Mouse (Mus musculus) MEL (cell line): ENCODE results near the gene Tmem115.

ENCODE experiments used
- CTCF ChIP-seq, 3 experiments: IDR thresholded peaks in 2 of 3; conservative IDR thresholded peaks in 1 of 3; 2 replicates each; pipeline ENCODE4 v1.5.1; 2011 to 2012; ENCODE audit warnings: low read length in 3 of 3, low read depth in 2 of 3, mild to moderate bottlenecking in 2 of 3, improper control_type of control experiment in 1 of 3, inconsistent platforms in 1 of 3, mixed read lengths in 1 of 3, moderate library complexity in 1 of 3; ENCODE audit not compliant: control insufficient read depth in 1 of 3, insufficient read depth in 1 of 3, poor library complexity in 1 of 3, severe bottlenecking in 1 of 3
- EP300 ChIP-seq, 2 experiments: IDR thresholded peaks; 2 replicates each; pipeline ENCODE4 v1.6.1; 2011; ENCODE audit warnings: improper control_type of control experiment in 2 of 2, low read length in 2 of 2, low read depth in 1 of 2, mild to moderate bottlenecking in 1 of 2
- ETS1 ChIP-seq: IDR thresholded peaks from 2 replicates; pipeline ENCODE4 v1.6.1; 2012; ENCODE audit warnings: low read depth, mild to moderate bottlenecking, inconsistent platforms, low read length, improper control_type of control experiment, moderate library complexity
- GATA1 ChIP-seq: IDR thresholded peaks from 2 replicates; pipeline ENCODE4 v1.6.1; 2011; ENCODE audit warnings: low read depth, low read length, improper control_type of control experiment
- POLR2A ChIP-seq, 2 experiments: IDR thresholded peaks; 2 replicates each; pipeline ENCODE4 v1.6.1; 2011 to 2012; ENCODE audit warnings: low read length in 2 of 2, mild to moderate bottlenecking in 2 of 2, control low read depth in 1 of 2, improper control_type of control experiment in 1 of 2, low read depth in 1 of 2, moderate library complexity in 1 of 2; ENCODE audit not compliant: control insufficient read depth in 1 of 2, insufficient read depth in 1 of 2, poor library complexity in 1 of 2
- ZKSCAN1 ChIP-seq: IDR thresholded peaks from 2 replicates; pipeline ENCODE4 v1.6.1; 2012; ENCODE audit warnings: low read depth, mild to moderate bottlenecking, inconsistent platforms, low read length, improper control_type of control experiment, moderate library complexity

GRCm38 (mm10) chr9:107568331-107569261 lies 34.9 kb downstream of the Tmem115 start:
- TF ChIP-seq ETS1 (0 out of 2 replicates have a peak, but pooled peaks have one; percentile 9), CTCF (IDR thresholded peaks at IDR 0.05 in 2 of 3, conservative IDR thresholded peaks at IDR 0.05 in 1 of 3; ENCODE audit: control insufficient read depth in 1 of 3, insufficient read depth in 1 of 3, low read depth in 2 of 3, low read length in 3 of 3, poor library complexity in 1 of 3, severe bottlenecking in 1 of 3) (no peak), GATA1 (no peak), EP300 (IDR thresholded peaks at IDR 0.05; ENCODE audit: low read depth in 1 of 2, low read length in 2 of 2) (no peak), POLR2A (IDR thresholded peaks at IDR 0.05; ENCODE audit: control insufficient read depth in 1 of 2, insufficient read depth in 1 of 2, low read depth in 1 of 2, low read length in 2 of 2, poor library complexity in 1 of 2) (peak; percentile 45 to 52; a peak in 1 of 4 replicates), ZKSCAN1 (no peak)
